Mouse (Mus musculus) neutrophil, adult 83 days (primary cell): ENCODE results near the gene Ptdss2. TPM values are rescaled to one million over a fixed set of nuclear protein-coding genes. Genes with fewer than 3 reads are reported as not detected.

Experiments used
- total RNA-seq, 2 experiments: library from RNA; stranded (reverse); gene quantifications; one replicate each; pipeline ENCODE4 v1.2.4; 2023

Ptdss2 gene
- 10 to 100 TPM; 20.7 to 23.3 TPM for total RNA-seq

DNA sequence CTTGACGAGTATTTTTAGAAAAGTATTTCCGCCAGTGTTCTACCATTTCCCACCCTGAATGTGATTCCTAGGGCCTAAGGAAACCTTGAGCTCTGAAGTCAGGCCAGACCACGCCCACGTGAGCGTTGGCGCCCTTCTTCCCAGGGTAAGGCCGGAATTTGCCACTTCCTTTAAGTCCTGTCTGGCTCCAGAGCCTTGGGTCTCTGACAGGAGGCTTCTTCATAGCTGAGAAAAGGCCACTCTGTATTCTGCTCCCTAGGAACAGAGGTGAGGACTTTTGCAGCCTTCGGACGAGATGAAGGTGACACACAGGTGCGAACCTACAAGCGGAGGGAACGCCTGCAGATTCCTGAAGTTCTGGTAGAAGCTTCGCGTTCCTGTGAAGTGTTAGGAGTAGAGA is at the start of gene Ptdss2:
TSS of gene Ptdss2 (plus strand) at position 138 of the 400 bp plus-strand sequence.

GRCm38 (mm10) chr7:141077841-141078240 is 44.3 kb upstream of the Ptdss2 start, which contains the start of gene Pkp3:
Pkp3 (plus strand) TSS chr7:141078218.

DNA sequence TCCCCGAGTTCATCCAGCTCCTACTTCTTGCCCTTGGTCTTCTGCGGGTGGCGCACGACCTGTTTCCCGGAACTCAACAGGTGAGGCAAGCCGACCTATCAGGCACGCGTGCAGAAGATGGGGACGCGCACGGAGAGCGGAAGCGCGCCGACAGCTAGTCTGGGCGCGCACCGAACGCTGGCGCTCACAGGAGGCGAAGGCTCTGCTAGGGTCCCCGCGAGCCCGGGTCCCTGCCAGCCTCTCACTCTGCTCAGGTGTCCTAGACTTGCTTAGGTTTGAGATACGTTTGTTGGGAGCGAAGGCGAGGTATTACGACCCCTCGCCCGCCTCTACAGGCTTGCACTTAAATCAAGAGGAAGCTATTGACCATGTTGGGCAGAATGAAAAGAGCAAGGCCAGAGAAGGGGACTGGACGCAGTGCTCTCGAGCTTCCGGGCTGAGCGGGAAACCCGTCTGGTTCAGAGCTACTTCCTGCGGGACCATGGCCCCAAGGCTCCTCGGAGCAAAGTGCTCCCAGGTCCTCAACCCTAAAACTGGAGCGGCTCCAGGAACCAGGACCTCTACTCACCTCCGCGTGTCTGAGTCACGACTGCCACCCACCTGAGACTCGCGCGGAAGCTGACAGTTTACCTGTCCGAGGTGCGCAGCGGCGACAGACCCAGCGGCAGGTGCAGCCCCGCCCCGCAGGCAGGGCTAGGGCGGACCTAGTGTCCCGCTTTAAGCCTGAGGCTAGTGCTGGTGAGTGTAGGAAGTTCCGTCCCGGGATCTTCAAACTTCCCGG is 22.1 kb upstream of the Ptdss2 start, which contains the start of gene Sigirr:
TSS of gene Sigirr (minus strand) at position 662 of the 781 bp plus-strand sequence.

GRCm38 (mm10) chr7:141117636-141118035 is 4.5 kb upstream of the Ptdss2 start, which contains the start of gene Ano9:
Ano9 (minus strand) TSS chr7:141117806.

GRCm38 (mm10) chr7:141172116-141173006 is 50.2 kb downstream of the Ptdss2 start, which contains the start of gene Rnh1:
Rnh1 (minus strand) TSS chr7:141172857.

GRCm38 (mm10) chr7:141193948-141194347 is 71.8 kb downstream of the Ptdss2 start, which contains the start of the genes Hras and Lrrc56:
Hras (minus strand) TSS chr7:141194005.
Lrrc56 (plus strand) TSS chr7:141194157.

Other genes with a start within 250 kb of the Ptdss2 start
- gene Psmd13, start 240.4 kb upstream of the Ptdss2 start, total RNA-seq, result 10 to 100 TPM; 93.4 to 95.3 TPM
- 10 to 100 TPM; 12.0 to 13.0 TPM for gene Sirt3, start 240.1 kb upstream of the Ptdss2 start, total RNA-seq
- not detected for gene Cox8b, start 221.9 kb upstream of the Ptdss2 start, total RNA-seq
- not detected for gene Nlrp6, start 201.5 kb upstream of the Ptdss2 start, total RNA-seq
- 10 to 100 TPM; 28.1 to 34.5 TPM for gene Pgghg, start 181.0 kb upstream of the Ptdss2 start, total RNA-seq
- 1 to 10 TPM; 1.3 to 2.7 TPM for gene Ifitm5, start 172.1 kb upstream of the Ptdss2 start, total RNA-seq
- gene Gm45717, start 166.4 kb upstream of the Ptdss2 start, total RNA-seq, result not detected
- gene Ifitm2, start 166.4 kb upstream of the Ptdss2 start, total RNA-seq, result 100 to 1,000 TPM; 421 to 568 TPM
- 100 to 1,000 TPM; 245 to 419 TPM for gene Ifitm1, start 155.2 kb upstream of the Ptdss2 start, total RNA-seq
- gene Ifitm3, start 111.6 kb upstream of the Ptdss2 start, total RNA-seq, result 100 to 1,000 TPM; 508 to 583 TPM
- 1,000 to 10,000 TPM in 1 of 2 experiments, 100 to 1,000 TPM in 1; 867 to 1,003 TPM for gene Ifitm6, start 104.5 kb upstream of the Ptdss2 start, total RNA-seq
- gene Gm17387, start 93.3 kb upstream of the Ptdss2 start, total RNA-seq, result not detected
- gene B4galnt4, start 61.3 kb upstream of the Ptdss2 start, total RNA-seq, result 1 to 10 TPM in 1 of 2 experiments, under 1 TPM in 1; 0.73 to 1.3 TPM
- gene Pkp3, start 44.2 kb upstream of the Ptdss2 start, total RNA-seq, result 1 to 10 TPM; 3.7 to 4.0 TPM
- gene Sigirr, start 21.8 kb upstream of the Ptdss2 start, total RNA-seq, result 1 to 10 TPM; 5.3 to 6.2 TPM
- gene Ano9, start 4.6 kb upstream of the Ptdss2 start, total RNA-seq, result not detected
- gene Rnh1, start 50.5 kb downstream of the Ptdss2 start, total RNA-seq, result 10 to 100 TPM; 83.3 to 88.8 TPM
- 10 to 100 TPM; 25.7 to 32.3 TPM for gene Hras, start 71.6 kb downstream of the Ptdss2 start, total RNA-seq
- gene Lrrc56, start 71.8 kb downstream of the Ptdss2 start, total RNA-seq, result 1 to 10 TPM; 3.9 to 6.0 TPM
- not detected for gene Lmntd2, start 91.7 kb downstream of the Ptdss2 start, total RNA-seq
- 1 to 10 TPM; 4.7 to 7.6 TPM for gene Rassf7, start 93.5 kb downstream of the Ptdss2 start, total RNA-seq
- 10 to 100 TPM; 70.9 to 73.3 TPM for gene Phrf1, start 106.4 kb downstream of the Ptdss2 start, total RNA-seq
- gene Irf7, start 144.1 kb downstream of the Ptdss2 start, total RNA-seq, result 10 to 100 TPM; 36.2 to 42.0 TPM
- gene Cdhr5, start 154.4 kb downstream of the Ptdss2 start, total RNA-seq, result not detected
- not detected for gene Sct, start 156.8 kb downstream of the Ptdss2 start, total RNA-seq
- not detected for gene Drd4, start 169.6 kb downstream of the Ptdss2 start, total RNA-seq
- gene Deaf1, start 205.3 kb downstream of the Ptdss2 start, total RNA-seq, result 10 to 100 TPM; 24.3 to 35.7 TPM
- 10 to 100 TPM in 1 of 2 experiments, 1 to 10 TPM in 1; 8.5 to 11.1 TPM for gene Tmem80, start 205.4 kb downstream of the Ptdss2 start, total RNA-seq
- under 1 TPM; 0.26 to 0.60 TPM for gene Eps8l2, start 216.5 kb downstream of the Ptdss2 start, total RNA-seq